Mouse (Mus musculus) small intestine, adult 2 months (tissue): ENCODE measurements around the gene Xpo1. TPM values are rescaled to one million over a fixed set of nuclear protein-coding genes. Genes with fewer than 3 reads are reported as not detected.

Source experiments
- H3K27ac ChIP-seq: fragments of 200-500 bp; 2 replicates; pipeline ENCODE4 v1.5.1; 2012; ENCODE audit warnings: low read depth, low read length, control low read depth, inconsistent platforms; ENCODE audit not compliant: insufficient read depth
- H3K27me3 ChIP-seq: fragments of 200-500 bp; 2 replicates; pipeline ENCODE4 v1.6.1; 2012; ENCODE audit warnings: mild to moderate bottlenecking, moderate library complexity, low read length, inconsistent platforms; ENCODE audit not compliant: control insufficient read depth, insufficient read depth
- H3K36me3 ChIP-seq: fragments of 200-500 bp; 2 replicates; pipeline ENCODE4 v1.6.1; 2012; ENCODE audit warnings: mild to moderate bottlenecking, low read length, control low read depth, inconsistent platforms; ENCODE audit not compliant: control insufficient read depth, insufficient read depth
- H3K4me1 ChIP-seq: fragments of 200-500 bp; 2 replicates; pipeline ENCODE4 v1.6.1; 2012; ENCODE audit warnings: low read length, inconsistent platforms, mixed read lengths; ENCODE audit not compliant: control insufficient read depth, insufficient read depth, insufficient read length
- H3K4me3 ChIP-seq: fragments of 200-500 bp; 2 replicates; pipeline ENCODE4 v1.5.1; 2012; ENCODE audit warnings: low read depth, mild to moderate bottlenecking, control low read depth, inconsistent platforms, low read length, moderate library complexity
- CTCF ChIP-seq: fragments of 200-500 bp; IDR thresholded peaks from 2 replicates; pipeline ENCODE4 v1.5.1; 2012; ENCODE audit warnings: low read depth, mild to moderate bottlenecking, control low read depth, inconsistent platforms, low read length, moderate library complexity, mixed read lengths; ENCODE audit not compliant: insufficient replicate concordance, insufficient read length; ENCODE audit errors: extremely low read depth
- POLR2A ChIP-seq: fragments of 200-500 bp; IDR thresholded peaks from 2 replicates; pipeline ENCODE4 v1.6.1; 2012; ENCODE audit warnings: low read depth, mild to moderate bottlenecking, control low read depth, inconsistent platforms, low read length, moderate library complexity
- WGBS: fragments of 180-500 bp; shearing (Covaris S2); methylation state at CpG from one replicate; pipeline ENCODE4 v1.1.7; 2018; 5-methylcytosine and 5-hydroxymethylcytosine counted together
- polyA plus RNA-seq: library from polyadenylated mRNA; depleted of rRNA; stranded (reverse); fragments of >200 nt; gene quantifications from 2 replicates; pipeline ENCODE4 v1.2.3, GENCODE M21; 2012

The Xpo1 gene
- polyA plus RNA-seq, 1 experiment = 1.8 TPM

GRCm38 (mm10) chr11:23255053-23255426, 801 bp upstream of the Xpo1 start:
- peak overlapping the region; percentile 87 for H3K4me3 ChIP-seq
- 2% methylated on average over 24 of the region's 24 CpGs for WGBS
- TF ChIP-seq POLR2A (no peak), CTCF (no peak)
- H3K27ac ChIP-seq = peak overlapping the region; percentile 56
- no peaks in the 10 kb centered on the region for H3K27me3 ChIP-seq
- H3K4me1 ChIP-seq = peaks cover 11% of the 10 kb centered on the region; the same call in 1 of the 2 replicates
- H3K36me3 ChIP-seq = no peaks in the 10 kb centered on the region

- no peaks in the 10 kb centered on the region for H3K27me3 ChIP-seq
- TF ChIP-seq POLR2A (no peak), CTCF (no peak)
These were observed 457 bp downstream of the Xpo1 start for GRCm38 (mm10) chr11:23256194-23256802.

GRCm38 (mm10) chr11:23256803-23257704, 1.2 kb downstream of the Xpo1 start:
- TF ChIP-seq CTCF (no peak), POLR2A (peak; percentile 69; the same call in 1 of the 2 replicates)
- H3K4me1 ChIP-seq = peaks cover 15% of the 10 kb centered on the region; the same call in 1 of the 2 replicates
- H3K4me3 ChIP-seq = peak overlapping the region; percentile 87
- H3K27me3 ChIP-seq = no peaks in the 10 kb centered on the region
- H3K27ac ChIP-seq = peak overlapping the region; percentile 87
- under 1% methylated on average over 48 of the region's 48 CpGs for WGBS
- peaks cover 1% of the 10 kb centered on the region; the same call in 1 of the 2 replicates for H3K36me3 ChIP-seq

More at GRCm38 (mm10) chr11:23256194-23256802, 457 bp downstream of the Xpo1 start:
- Histone ChIP-seq H3K4me3 (peak overlapping the region; percentile 87), H3K36me3 (no peaks in the 10 kb centered on the region), H3K27ac (peak overlapping the region; percentile 87), H3K4me1 (peaks cover 15% of the 10 kb centered on the region; the same call in 1 of the 2 replicates)
- WGBS = 2% methylated on average over 51 of the region's 51 CpGs

- H3K27ac ChIP-seq = no peak overlapping the region
- no peaks in the 10 kb centered on the region for H3K27me3 ChIP-seq
- peaks cover 15% of the 10 kb centered on the region for H3K36me3 ChIP-seq
- WGBS = 52% methylated on average over 4 of the region's 4 CpGs
- H3K4me3 ChIP-seq = no peak overlapping the region
- H3K4me1 ChIP-seq = peaks cover 15% of the 10 kb centered on the region; the same call in 1 of the 2 replicates
- TF ChIP-seq POLR2A = no peak
- TF ChIP-seq CTCF = no peak
These were observed 3.2 kb downstream of the Xpo1 start for GRCm38 (mm10) chr11:23259073-23259472.

GRCm38 (mm10) chr11:23259481-23259880, 3.6 kb downstream of the Xpo1 start:
- 67% methylated on average over 1 of the region's 1 CpGs for WGBS
- H3K4me3 ChIP-seq = no peak overlapping the region
- no peaks in the 10 kb centered on the region for H3K27me3 ChIP-seq
- peaks cover 15% of the 10 kb centered on the region; the same call in 1 of the 2 replicates for H3K4me1 ChIP-seq
- H3K27ac ChIP-seq = no peak overlapping the region
- peaks cover 18% of the 10 kb centered on the region for H3K36me3 ChIP-seq
- TF ChIP-seq CTCF = no peak
- no peak for TF ChIP-seq POLR2A

GRCm38 (mm10) chr11:23260186-23260585, 4.3 kb downstream of the Xpo1 start:
- Histone ChIP-seq H3K27me3 (no peaks in the 10 kb centered on the region), H3K4me1 (peaks cover 15% of the 10 kb centered on the region; the same call in 1 of the 2 replicates), H3K27ac (peak overlapping the region; percentile 63), H3K4me3 (peak overlapping the region; percentile 21; the same call in 1 of the 2 replicates), H3K36me3 (peaks cover 22% of the 10 kb centered on the region)
- TF ChIP-seq CTCF = no peak
- 20% methylated on average over 1 of the region's 1 CpGs for WGBS

GRCm38 (mm10) chr11:23261490-23261889, 5.6 kb downstream of the Xpo1 start:
- 60% methylated on average over 3 of the region's 3 CpGs for WGBS
- Histone ChIP-seq H3K4me3 (no peak overlapping the region), H3K36me3 (peaks cover 29% of the 10 kb centered on the region), H3K4me1 (peaks cover 15% of the 10 kb centered on the region; the same call in 1 of the 2 replicates), H3K27ac (no peak overlapping the region), H3K27me3 (no peaks in the 10 kb centered on the region)
- TF ChIP-seq POLR2A = no peak
- TF ChIP-seq CTCF = peak; percentile 37; the same call in 1 of the 2 replicates
